Mouse (Mus musculus): Measurements from ENCODE around the gene Gas2l2. TPM values are rescaled to one million over a fixed set of nuclear protein-coding genes. Genes with fewer than 3 reads are reported as not detected.

The Gas2l2 gene
- total RNA-seq (2021) = under 1 TPM; 0.48 to 0.74 TPM

DNA sequence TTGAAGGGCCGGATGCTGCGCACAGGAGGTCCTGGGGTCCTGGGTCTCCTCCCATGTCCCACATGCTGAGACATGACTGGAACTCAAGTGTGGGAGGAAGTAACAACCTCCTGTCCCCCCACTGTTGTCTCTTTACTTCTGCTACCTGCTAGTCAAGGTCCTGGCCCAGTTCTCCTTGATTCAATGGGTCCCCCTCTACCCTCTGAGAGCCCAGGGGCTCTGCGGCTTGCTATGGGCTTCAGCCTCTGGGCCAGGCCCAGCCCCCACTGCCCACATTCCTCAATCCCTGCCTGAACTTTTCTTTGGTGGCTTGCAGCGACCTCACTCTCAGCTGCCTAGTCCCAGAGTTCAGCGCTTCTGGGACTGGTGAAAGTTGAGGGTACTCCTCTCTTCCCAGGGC is at the start of gene Gas2l2:
Gene Gas2l2, minus strand, starts transcription at position 101 of the 400 bp plus-strand sequence.
- intact Hi-C loops (cut with DNase I) = loop anchor here (10.0 kb wide), 1 partner anchor 105 kb away; no protein-coding TSS in a partner anchor
- no peak for DNase-seq

DNA sequence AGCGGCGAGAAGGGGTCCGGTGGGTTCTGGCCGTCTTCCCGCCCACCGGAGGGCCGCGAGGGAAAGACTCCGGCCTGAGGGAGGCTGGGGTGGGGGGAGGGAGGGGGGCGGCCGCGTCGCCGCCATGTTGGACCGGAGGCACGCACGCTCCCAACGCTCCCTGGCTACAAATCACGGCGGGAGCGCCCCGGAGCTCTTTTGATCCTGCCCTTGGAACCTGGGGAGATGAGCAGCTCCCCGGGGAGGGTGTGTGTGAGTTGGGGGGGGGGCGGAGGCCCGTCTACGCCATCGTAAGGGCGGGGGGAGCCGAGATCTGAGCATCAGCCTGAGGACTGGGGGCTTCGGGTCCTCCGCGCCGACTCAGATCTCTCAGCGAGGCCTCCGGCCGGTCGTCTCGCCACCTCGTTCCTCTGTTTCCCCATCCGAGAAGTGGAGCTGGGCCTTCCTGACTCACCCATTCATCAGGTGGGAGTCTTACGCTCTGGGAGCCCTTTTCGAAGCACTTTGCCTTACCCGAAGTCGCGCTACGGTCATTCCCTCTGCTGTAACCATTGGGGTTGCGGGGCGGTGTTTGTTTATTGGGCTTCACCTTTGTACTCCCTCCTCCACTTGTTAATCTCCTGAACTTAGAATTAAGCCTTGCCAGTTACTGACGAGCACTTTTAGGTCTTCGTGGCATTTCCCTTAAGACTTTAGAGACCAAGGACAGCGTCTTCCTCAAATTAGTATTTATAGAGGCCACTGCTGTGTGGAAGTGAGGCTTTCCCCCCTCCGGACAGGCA is 44.2 kb upstream of the Gas2l2 start:
- intact Hi-C loops (cut with DNase I) = no loop called here
- DNase-seq = no peak

DNA sequence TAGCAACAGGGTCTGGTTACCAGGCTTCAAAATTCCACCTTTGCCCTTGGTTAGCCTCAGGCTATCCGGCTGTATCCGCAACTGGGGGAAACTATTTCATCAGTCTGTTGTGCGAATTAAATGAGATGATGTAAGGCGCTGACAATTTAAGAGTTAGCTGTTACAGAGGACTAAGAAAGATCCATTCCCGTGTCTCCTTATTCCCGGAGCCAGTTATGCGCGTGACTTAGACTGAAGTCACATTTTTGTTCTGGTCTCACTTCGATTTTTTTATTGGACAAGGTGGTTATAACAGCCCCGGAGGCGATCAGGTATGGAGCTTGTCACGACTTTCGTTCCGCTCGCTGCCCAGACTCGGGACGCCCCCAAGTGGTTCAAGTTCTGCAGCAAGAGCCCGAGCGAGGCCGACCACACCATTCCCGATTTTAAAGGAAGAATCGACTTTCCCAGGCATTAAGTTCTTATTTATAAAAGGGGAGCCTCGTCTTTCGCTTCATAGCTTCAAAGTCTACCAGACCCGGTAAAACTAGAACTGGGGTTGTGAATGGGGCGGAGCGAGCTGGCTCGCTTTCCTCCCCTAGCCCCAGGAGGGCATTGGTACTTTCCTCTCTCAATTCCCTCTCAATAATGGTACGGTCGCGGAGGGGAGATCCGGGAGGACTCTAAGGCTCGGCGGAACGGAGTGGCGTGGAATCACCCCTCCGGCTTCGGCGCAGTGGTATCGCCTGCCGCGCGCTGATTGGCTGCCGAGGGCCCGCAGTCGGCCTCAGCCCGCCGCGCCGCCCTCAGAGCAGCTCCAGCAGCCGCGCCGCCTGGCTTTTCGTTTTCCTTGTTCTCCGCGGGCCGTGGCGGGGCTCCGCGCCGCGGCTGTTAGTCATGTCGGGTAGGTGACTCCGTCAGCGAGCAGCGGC is 43.3 kb upstream of the Gas2l2 start, which contains the start of gene Taf15:
Gene Taf15, plus strand, starts transcription at position 763 of the 911 bp plus-strand sequence.
- DNase-seq = peak; percentile 99
- intact Hi-C loops (cut with DNase I) = no loop called here

DNA sequence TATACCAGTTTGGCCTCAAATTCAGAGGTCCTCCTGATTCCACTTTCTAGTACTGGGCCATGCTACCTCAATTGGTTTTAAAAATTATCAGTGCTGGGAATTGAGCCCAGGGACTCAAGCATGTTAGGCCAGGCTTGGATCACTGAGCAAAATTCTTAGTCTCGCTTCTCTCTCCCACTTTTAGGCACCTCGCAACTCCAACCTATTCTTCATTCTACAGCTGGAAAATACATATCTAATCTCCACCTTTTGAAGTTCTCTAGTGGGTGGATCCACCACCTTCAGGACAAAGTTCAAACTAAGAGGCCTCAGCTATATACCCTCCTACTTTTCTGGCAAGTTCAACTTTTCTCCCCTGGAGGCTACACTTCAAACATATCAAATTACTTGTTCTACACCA is 42.5 kb upstream of the Gas2l2 start:
- intact Hi-C loops (cut with DNase I) = no loop called here
- no peak for DNase-seq

DNA sequence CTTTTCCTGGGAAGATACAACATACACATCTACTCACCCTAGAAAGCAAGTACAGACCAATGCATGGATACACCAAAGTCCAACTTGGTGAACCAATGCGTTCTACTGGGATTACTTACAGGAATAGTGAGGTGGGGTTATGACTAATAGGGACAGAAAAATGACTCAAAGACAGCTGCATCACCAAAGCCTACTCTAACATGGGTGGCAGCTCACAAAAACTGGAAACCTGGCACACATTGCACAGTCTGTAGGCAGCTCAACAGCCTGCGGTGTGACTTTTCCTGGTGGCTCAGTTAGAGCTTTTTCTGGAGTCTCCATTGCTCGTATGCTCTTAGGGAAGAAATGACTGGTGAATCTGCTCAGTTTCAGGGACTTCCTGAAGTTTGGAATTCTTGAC is 39.5 kb upstream of the Gas2l2 start:
- DNase-seq = no peak
- intact Hi-C loops (cut with DNase I) = no loop called here

DNA sequence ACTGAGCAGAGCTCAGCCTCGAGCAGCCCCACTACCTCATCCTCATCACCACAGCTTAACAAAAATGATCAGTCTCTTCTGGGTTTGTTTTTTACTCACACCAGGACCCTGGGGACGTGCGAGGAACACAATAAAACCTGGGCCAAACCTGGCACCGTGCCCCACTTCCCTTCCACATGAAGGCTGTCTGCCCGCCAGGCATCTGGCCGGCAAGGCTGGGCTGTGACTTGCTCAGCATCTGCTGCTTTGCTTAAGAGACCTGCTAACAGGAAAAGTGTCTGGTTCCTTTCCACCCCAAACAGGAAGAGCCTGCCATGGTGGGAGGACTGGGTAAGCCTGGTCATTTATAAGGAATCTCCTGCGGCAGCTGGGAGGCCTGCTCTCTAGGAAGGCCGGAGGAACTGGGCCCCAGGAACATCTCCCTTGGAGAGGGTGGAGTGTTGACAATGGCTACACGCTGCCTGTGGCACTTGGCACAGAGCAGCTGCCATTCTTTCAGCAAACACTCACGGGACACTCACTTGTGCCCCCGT is 37.9 kb upstream of the Gas2l2 start:
- DNase-seq = peak; percentile 95
- intact Hi-C loops (cut with DNase I) = no loop called here

DNA sequence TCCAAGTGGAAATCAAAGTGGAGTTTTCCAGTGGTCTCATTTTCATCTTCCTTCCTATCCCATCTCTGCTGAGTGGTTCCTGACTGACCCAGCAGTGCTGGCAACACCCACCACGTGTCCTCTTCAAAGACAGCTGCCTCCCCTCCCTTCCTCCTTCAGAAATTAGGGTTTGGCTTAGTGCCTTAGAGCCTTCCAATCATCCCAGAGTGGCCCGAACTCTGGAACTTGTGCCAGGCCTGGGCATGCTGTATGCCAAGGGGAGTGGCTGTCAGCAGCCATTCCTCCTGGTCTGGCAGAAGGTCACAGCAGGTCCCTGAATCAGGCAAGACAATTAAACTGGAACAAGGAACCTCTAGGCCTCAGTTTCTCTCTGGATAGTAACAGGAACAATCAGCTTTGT is 36.7 kb upstream of the Gas2l2 start:
- peak; percentile 95 for DNase-seq
- intact Hi-C loops (cut with DNase I) = no loop called here

DNA sequence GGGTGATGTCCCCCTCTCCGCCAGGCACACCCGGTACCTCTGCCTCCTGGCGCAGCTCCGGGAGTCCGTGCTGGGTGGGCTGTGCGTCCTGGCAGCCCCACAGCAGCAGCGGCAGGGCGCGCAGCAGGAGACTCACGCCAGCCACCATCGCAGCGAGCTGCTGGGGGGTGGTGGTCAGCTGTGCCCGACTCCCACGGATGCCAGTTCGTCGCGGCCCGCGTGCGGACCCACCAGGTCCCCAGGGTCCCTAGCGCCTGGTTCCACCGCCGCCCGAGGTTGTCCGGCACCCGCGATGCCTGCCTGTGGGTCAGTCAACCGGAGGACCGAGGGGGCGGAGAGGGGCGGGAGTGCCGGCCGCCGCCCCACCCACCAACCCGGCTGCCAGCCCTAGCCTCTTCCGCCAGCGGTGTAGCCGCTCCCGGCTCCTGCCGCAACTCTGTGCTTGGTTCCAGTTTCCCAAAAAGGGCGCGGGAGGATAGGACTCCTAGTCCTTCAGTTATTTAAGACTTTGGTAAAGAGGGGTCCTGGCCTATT is 33.5 kb upstream of the Gas2l2 start, which contains the start of gene Mmp28:
Gene Mmp28, minus strand, starts transcription at position 361 of the 534 bp plus-strand sequence.
- intact Hi-C loops (cut with DNase I) = no loop called here
- peak; percentile 63 for DNase-seq

DNA sequence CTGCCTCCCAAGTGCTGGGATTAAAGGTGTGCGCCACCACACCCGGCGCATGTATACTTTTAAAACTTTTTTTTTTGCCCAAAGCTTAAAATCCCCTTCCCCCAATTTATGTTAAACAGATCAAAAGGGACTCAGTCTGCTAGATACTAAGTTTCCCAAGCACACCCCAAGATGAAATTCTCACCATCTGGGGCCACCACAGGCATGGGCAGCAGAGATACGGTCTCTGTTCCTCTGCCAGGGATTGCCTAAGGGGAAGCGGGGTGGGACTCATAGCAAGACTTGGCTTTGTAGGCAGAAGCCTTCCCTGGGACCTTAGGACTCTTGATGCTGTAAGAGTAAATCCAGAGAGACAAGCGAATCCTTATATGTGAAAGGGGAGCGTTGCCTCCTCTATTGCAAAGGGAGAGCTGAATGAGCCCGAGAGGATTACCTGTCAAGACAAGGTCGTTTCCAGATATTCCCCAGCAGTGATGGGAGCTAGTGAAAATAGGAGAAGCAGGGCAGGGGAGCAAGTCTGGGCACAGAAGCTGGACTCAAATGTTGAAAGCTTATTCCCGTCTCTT is 32.3 kb upstream of the Gas2l2 start:
- intact Hi-C loops (cut with DNase I) = no loop called here
- peak; percentile 37 for DNase-seq

DNA sequence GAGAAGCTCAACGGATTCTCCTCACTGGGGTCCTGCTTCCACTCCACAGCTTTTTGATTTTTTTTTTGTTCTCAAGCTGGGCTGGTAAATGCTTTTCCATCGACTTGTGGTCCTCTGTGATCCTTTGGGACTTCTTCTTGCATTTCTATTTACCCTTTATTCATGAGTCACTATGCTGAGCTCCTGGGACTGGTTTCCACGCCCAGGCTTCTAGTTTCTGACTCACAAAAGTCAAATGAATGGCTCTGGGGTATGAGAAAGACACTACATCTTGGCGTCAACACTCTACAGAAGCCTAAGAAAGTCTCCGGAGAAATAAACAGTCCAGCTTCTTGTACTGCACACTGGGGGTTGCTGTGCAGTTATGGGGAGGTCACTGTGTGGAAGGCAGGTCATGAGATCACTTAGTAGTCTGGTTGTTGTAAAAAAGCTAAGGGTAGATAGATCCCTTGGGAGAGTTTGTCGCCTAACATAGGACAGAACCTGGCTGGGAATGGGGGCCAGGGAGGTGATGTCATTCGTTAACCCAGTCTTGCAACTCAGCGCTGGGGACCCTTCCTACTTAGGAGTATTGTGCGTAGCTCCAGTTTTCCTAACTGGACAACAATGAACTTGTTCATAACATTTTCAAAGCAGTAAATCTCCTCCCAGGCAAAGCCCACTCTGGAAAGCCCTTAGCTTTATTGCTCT is 28.8 kb upstream of the Gas2l2 start:
- intact Hi-C loops (cut with DNase I) = no loop called here
- no peak for DNase-seq

DNA sequence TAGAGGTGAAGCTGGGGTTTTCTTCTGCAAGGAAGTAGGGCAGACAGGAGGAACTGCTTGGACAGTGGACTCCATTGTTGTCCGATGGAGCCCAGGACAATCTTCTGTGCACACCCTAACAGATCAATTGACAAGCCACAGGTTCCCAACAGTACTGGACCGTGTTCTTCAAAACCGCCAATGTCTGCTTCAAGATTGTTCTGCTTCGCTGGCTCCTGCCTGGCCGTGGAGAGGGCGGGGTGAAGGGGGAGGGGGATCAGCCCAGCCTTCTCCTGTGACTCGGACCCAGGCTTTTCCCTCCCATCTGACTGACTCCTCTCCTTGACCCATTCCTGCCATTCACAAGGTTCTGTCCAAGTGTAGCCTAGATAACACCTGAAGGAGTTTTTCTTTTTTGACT is 28.0 kb upstream of the Gas2l2 start:
- intact Hi-C loops (cut with DNase I) = no loop called here
- no peak for DNase-seq

DNA sequence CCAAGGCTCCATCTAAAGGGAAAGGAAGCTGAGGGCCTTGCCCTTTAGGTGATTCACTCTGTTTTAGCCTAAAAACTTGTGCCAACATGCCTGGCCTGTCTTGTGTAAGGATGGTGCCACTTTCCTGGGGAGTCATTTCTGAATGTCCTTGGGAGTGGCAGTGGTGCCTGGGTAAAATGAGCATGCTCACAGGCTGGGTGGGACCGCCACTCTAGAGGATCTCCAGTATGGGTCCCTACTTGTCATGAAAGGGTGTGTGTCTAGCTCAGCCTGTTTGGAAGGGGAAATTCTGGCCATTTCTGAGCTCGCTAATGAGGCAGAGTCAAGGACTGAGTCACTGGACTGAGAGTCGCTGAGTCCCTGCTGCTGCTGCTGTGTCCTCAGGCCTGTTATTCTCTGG is 26.4 kb upstream of the Gas2l2 start:
- intact Hi-C loops (cut with DNase I) = no loop called here
- DNase-seq = no peak

DNA sequence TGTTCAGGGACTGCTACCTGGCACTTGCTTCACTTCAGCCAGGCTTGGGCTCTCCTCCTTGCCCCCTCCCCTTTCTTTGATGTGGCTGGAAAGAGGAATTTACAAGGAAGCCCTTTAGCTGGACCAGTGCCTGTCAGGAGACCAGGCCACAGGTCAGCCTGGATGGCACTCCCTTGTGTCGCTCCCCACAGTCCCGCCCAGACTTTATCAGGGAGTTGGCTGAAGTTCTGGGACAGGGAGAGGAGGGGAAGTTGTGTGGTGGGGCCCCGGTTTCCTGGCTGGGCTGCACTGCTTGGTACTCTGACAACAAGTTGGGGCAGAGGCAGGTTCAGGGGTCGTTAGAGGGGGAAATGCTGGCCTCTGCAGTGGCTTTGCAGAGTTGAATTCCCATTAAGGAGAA is 25.3 kb upstream of the Gas2l2 start:
- DNase-seq = no peak
- intact Hi-C loops (cut with DNase I) = no loop called here

DNA sequence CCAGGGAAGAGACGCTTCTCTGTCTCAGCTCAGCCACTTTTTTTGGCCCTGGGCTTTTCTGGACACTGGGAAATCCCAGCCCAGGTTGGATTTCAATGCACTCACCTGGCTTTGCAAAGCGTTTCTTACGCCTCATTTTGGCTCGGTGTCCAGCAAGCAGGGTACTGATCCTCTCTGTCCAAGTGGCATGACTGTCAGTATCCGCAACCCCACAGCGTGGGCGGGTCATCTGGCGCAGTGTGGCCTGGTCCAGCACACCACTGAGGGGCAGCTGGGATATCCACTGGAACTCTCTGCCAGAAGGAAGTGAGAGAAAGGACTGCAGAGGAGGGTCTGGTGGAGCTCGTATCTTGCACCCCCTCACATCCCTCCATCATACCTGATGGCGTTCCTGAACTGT is 22.0 kb upstream of the Gas2l2 start:
- intact Hi-C loops (cut with DNase I) = no loop called here

DNA sequence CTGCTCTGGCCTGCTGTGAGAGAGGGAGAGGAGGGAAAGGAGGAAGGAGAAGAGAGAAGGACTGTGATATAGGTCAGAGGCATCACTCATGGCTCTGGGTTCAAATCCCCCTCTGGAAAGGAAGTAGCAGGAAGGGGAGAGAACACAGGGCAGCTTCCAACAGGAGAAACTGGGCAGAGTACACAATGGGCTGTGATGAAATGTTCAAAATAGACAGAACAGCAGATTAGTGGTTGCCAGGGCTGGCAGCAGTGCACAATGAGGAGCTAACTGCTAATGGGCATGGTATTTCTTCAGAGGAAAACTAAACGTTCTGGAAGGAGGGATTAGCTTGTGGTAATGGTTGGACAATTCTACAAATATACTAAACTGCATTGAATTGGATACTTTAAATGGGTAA is 21.3 kb upstream of the Gas2l2 start:
- DNase-seq = no peak
- intact Hi-C loops (cut with DNase I) = no loop called here

More for the DNA sequence above, 22.0 kb upstream of the Gas2l2 start:
- DNase-seq = no peak

DNA sequence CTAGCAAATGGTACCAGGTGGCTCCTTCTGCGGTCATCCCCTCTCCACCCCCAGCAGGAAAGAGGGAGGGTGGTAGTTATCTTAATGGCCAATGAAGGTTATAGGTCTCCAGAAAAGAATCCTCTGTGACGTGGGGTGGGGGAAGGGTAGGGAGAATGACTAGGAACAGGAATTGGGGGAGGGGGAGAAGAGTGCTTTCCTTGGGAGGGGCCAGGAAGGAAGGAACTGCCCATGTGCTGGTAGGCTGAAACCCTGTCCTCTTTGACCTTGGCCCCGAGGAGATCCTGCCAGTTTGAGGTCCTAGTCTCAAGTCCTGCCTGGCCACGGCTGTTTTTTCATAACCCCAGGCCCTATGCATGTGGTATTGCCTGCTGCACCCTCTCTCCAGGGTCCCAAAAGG is 20.0 kb upstream of the Gas2l2 start:
- intact Hi-C loops (cut with DNase I) = no loop called here
- DNase-seq = no peak

DNA sequence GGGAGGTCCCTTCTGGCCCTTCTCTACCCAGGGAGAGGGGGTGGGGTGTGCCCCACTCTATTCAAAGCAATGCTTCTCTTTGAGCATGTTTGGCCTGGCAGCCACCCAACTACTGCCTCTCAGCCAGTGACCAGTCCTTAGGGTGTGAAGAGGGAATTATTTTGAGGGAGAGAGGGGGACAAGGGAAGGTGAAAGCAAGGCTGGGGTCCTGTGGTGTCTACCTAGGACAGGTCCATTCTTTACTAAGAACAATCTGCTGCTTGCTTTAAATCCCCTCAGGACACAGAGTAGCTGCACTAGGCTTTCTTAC is 19.6 kb upstream of the Gas2l2 start:
- intact Hi-C loops (cut with DNase I) = no loop called here
- peak; percentile 45 for DNase-seq

DNA sequence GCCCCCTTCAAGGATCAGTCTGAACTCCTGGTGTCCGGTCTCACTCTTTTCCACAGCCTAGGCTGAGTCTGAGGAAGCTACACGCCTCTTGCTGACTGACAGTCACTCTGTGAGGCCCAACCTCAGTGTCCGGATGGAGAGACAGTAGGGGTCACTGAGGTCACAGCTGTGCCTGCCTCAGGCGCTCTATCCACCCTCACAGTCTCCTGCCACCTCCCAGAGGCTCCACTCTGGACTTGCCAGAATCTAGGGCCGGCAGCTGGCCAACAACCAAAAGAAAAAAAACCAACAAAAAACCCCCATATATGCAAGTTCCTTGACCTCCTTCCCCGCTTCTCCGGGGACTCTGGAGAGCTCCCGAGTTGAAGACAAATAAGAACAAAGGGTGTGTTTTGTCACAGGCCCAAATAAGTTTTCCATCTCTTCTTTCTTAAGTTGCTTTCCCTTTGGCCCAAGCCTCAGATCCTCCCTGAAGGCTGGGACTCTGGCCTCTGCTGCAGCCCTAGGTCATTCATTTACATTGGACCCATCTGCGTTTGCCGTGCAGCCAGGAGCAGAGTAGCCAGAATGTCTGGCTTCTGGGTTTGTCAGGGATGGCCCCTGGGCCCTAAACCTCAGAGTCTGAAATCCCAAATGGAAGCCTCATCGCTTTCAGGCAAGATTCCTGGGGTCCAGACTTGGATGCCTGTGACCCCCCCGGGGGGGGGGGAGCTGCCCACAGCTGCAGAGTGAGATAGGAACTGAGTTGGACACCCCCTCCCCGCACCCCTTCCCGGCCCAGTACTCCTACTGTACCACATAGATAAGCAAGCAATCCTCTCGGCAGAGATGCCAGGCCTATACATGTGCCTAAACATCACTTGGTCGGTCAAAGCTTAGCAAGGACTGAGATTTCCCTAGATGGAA is 19.0 kb upstream of the Gas2l2 start:
- no peak for DNase-seq
- intact Hi-C loops (cut with DNase I) = no loop called here

DNA sequence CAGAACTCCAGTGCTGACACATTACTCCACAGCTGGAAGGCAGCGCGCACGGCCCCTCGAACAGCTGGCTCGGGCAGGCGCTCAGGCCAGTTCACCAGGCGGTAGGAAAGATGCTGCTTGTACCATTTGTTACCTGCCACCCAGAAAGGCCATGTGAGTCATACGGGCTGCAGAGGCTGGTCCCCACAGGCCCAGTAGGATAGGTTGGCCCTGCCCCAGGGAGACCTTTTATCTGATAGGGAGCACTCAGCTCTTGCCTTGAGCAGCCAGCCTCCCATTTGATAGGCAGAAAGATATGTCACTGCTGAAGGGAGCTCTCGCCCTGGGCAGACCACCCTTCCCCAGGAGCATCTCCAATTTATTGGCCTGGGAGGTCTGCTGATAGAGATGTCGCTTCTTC is 18.4 kb upstream of the Gas2l2 start:
- intact Hi-C loops (cut with DNase I) = no loop called here
- DNase-seq = no peak

Measured in left cerebral cortex, postnatal 4 days (tissue).